Mouse (Mus musculus) kidney, postnatal 0 days (tissue): ENCODE results near the gene Gne. TPM values are rescaled to one million over a fixed set of nuclear protein-coding genes. Genes with fewer than 3 reads are reported as not detected.

Experiments used
- ATAC-seq: fragments of 200-750 bp; cut with Nextera tagmentation; replicated peaks from 2 replicates; pipeline ENCODE4 v1.8.0; 2017; ENCODE audit warnings: low read depth, moderate number of reproducible peaks, moderate TSS enrichment, moderate library complexity; ENCODE audit not compliant: low FRiP score
- DNase-seq: peaks from one replicate; pipeline ENCODE4 v3.0.0-alpha.2; 2016; ENCODE audit warnings: low spot score
- H3K27ac ChIP-seq: fragments of 300-500 bp; sonication (generic); 2 replicates; pipeline ENCODE4 v1.5.1; 2014; ENCODE audit warnings: mild to moderate bottlenecking
- H3K27me3 ChIP-seq: fragments of 300-500 bp; sonication (generic); 2 replicates; pipeline ENCODE4 v1.6.1; 2014; ENCODE audit warnings: low read length, mixed read lengths; ENCODE audit not compliant: insufficient read depth
- H3K36me3 ChIP-seq: fragments of 300-500 bp; sonication (generic); 2 replicates; pipeline ENCODE4 v1.6.1; 2014; ENCODE audit warnings: low read length, mixed read lengths; ENCODE audit not compliant: insufficient read depth
- H3K4me1 ChIP-seq: fragments of 300-500 bp; sonication (generic); replicated peaks from 2 replicates; pipeline ENCODE4 v1.6.1; 2014; ENCODE audit warnings: antibody characterized with exemption, low read length, mixed read lengths; ENCODE audit not compliant: insufficient read depth
- H3K4me2 ChIP-seq: fragments of 300-500 bp; sonication (generic); 2 replicates; pipeline ENCODE4 v1.6.1; 2014; ENCODE audit warnings: mild to moderate bottlenecking, low read length, moderate library complexity, mixed read lengths
- H3K4me3 ChIP-seq: fragments of 300-500 bp; sonication (generic); replicated peaks from 2 replicates; pipeline ENCODE4 v1.5.1; 2014; ENCODE audit warnings: low read depth, low read length
- H3K9ac ChIP-seq: fragments of 300-500 bp; sonication (generic); 2 replicates; pipeline ENCODE4 v1.6.1; 2014; ENCODE audit warnings: low read depth, low read length
- H3K9me3 ChIP-seq: fragments of 300-500 bp; sonication (generic); replicated peaks from 2 replicates; pipeline ENCODE4 v1.6.1; 2016; ENCODE audit warnings: low read length, inconsistent platforms, mixed read lengths
- CTCF ChIP-seq: IDR thresholded peaks from 2 replicates; pipeline ENCODE4 v1.5.1; 2016; ENCODE audit warnings: antibody characterized with exemption, low read depth, mild to moderate bottlenecking, moderate library complexity
- WGBS: fragments of 180-500 bp; shearing (Covaris S2); extraction: QIAGEN DNeasy Blood & Tissue Kit; methylation state at CpG from one replicate; pipeline ENCODE4 v1.1.7; 2014; 5-methylcytosine and 5-hydroxymethylcytosine counted together
- polyA plus RNA-seq: library from polyadenylated mRNA; unstranded; fragments of >200 nt; fragmentation: Nextera tagmentation; extraction: Ambion mirVana; gene quantifications from 2 replicates; pipeline ENCODE4 v1.2.1, GENCODE M21; 2015

Gene Gne
- polyA plus RNA-seq, 1 experiment from 2014 or later, result 21.2 TPM

DNA sequence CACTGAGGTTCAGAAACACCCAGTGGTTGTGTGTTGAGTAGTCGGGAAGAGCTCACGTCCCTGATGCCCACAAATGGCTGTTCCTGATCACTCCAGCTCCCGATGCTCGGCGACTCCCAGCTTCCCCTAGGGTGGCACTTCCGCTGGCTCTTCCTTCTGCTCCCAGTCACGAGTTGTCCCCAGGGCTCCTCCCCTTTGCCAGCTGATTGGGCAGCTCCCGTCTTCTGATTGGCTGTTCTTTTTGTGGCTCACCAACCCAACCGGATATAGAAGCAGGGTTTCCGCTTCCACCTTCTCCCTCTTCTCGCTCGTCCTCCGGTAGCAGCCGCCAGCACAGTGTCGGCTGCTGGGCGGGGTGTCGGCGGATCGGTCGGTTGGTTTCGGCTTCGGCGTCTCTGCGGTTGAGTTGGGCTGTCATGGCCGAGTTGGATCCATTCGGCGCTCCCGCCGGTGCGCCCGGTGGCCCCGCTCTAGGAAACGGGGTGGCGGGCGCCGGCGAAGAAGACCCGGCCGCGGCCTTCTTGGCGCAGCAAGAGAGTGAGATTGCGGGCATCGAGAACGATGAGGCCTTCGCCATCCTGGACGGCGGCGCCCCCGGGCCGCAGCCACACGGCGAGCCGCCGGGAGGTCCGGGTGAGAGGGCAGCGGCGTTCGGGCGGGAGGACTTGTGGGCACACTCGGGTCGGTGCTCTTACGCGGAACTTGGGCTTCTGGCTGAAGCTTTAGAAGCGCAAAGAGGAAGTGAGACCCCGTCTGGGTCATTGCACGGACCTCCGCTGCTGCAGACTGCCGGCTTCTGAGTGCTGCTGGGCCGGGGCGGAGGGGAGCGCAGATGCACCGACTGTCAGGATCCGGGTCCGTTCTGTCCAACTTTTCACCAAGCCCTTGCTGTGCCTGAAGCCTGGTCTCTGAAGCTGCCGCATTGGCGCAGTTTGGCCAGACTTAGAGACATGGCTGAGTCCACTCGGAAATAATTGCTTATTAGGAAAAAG is 71.3 kb downstream of the Gne start:
- ATAC-seq, result peak; percentile 96
- Histone ChIP-seq H3K9me3 (no peaks in the 10 kb centered on the region), H3K9ac (peak overlapping the region; percentile 95), H3K4me2 (peak overlapping the region; percentile 91), H3K27ac (peak overlapping the region; percentile 93), H3K4me3 (peak overlapping the region; percentile 99), H3K36me3 (no peaks in the 10 kb centered on the region), H3K4me1 (peaks cover 18% of the 10 kb centered on the region), H3K27me3 (no peaks in the 10 kb centered on the region)
- WGBS, result under 1% methylated on average over 77 of the region's 77 CpGs
- no peak for TF ChIP-seq CTCF
- peak; percentile 99 for DNase-seq

DNA sequence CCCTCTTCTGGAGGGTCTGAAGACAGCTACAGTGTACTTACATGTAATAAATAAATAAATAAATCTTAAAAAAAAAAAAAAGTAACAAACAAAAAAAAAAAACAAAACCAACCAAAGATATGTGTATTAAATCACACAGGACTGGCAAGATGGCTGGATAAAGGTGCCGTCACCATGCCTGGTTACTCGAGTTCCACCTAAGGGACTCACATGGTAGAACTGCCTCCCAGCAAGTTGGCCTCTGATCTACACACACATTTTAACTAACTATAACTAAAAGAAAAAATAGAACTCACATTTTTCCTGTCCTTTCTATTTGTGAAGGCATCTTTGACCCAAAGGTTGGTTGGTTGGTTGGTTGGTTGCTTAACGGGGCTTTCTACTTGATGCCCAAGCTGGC is 72.2 kb downstream of the Gne start:
- H3K27me3 ChIP-seq, result no peaks in the 10 kb centered on the region
- peak overlapping the region; percentile 46 for H3K9ac ChIP-seq
- WGBS, result 82% methylated on average over 3 of the region's 3 CpGs
- peaks cover 18% of the 10 kb centered on the region for H3K4me1 ChIP-seq
- H3K9me3 ChIP-seq, result no peaks in the 10 kb centered on the region
- no peak for TF ChIP-seq CTCF
- no peaks in the 10 kb centered on the region for H3K36me3 ChIP-seq
- ATAC-seq, result no peak
- H3K4me2 ChIP-seq, result peak overlapping the region; percentile 91
- DNase-seq, result no peak
- peak overlapping the region; percentile 99 for H3K4me3 ChIP-seq
- peak overlapping the region; percentile 93 for H3K27ac ChIP-seq

- Histone ChIP-seq H3K4me3 (no peak overlapping the region), H3K4me1 (peaks cover 18% of the 10 kb centered on the region), H3K27ac (no peak overlapping the region), H3K27me3 (no peaks in the 10 kb centered on the region), H3K9ac (no peak overlapping the region), H3K9me3 (no peaks in the 10 kb centered on the region), H3K4me2 (no peak overlapping the region), H3K36me3 (no peaks in the 10 kb centered on the region)
- no peak for ATAC-seq
- no peak for DNase-seq
- 50% methylated on average over 2 of the region's 2 CpGs for WGBS
- TF ChIP-seq CTCF, result no peak
Observed at GRCm38 (mm10) chr4:44010893-44011292, 73.1 kb downstream of the Gne start.

DNA sequence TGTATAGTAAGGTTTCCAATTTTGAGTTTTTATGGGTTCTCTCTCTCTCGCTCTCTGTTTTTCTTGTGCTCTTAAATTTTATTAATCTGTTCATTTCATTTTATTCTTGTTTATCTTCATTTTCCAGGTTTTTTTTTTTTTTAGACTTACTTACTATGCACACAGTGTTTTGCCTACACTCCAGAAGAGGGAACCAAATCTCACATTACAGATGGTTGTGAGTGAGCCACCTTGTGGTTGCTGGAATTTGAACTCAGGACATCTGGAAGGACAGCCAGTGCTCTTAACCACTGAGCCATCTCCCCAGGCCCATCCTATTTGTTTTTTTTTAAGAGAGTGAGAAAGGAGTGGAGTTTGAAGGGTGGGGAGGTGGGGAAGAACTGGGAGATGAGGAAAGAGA is 73.8 kb downstream of the Gne start:
- 93% methylated on average over 1 of the region's 1 CpGs for WGBS
- ATAC-seq (no peak), DNase-seq (no peak)
- no peak overlapping the region for H3K4me2 ChIP-seq
- peaks cover 14% of the 10 kb centered on the region; the same call in 1 of the 2 replicates for H3K4me1 ChIP-seq
- no peaks in the 10 kb centered on the region for H3K27me3 ChIP-seq
- TF ChIP-seq CTCF, result peak; percentile 37; the same call in 1 of the 2 replicates
- H3K4me3 ChIP-seq, result no peak overlapping the region
- H3K9me3 ChIP-seq, result no peaks in the 10 kb centered on the region
- H3K27ac ChIP-seq, result no peak overlapping the region
- no peaks in the 10 kb centered on the region for H3K36me3 ChIP-seq
- H3K9ac ChIP-seq, result no peak overlapping the region

GRCm38 (mm10) chr4:44004623-44005409 is 79.2 kb downstream of the Gne start:
- ATAC-seq, result no peak

GRCm38 (mm10) chr4:44004126-44004525 is 79.9 kb downstream of the Gne start, which contains the start of gene Clta:
Gene Clta (plus strand): TSS chr4:44004452.
- no peak within 1 kb of the TSS for H3K27ac ChIP-seq
- no peak within 1 kb of the TSS for H3K9ac ChIP-seq
- no peak within 1 kb of the TSS for H3K4me2 ChIP-seq
- ATAC-seq (no peak), DNase-seq (no peak)
- no peaks in the 10 kb centered on the region for H3K36me3 ChIP-seq
- no peaks in the 10 kb centered on the region for H3K27me3 ChIP-seq
- WGBS, result 90% methylated on average over 5 of the region's 5 CpGs
- H3K4me1 ChIP-seq, result no peaks in the 10 kb centered on the region
- no peak within 1 kb of the TSS for H3K4me3 ChIP-seq
- no peaks in the 10 kb centered on the region for H3K9me3 ChIP-seq
- no peak for TF ChIP-seq CTCF

More at GRCm38 (mm10) chr4:44004623-44005409, 79.2 kb downstream of the Gne start:
- Histone ChIP-seq H3K27ac (no peak overlapping the region), H3K9ac (no peak overlapping the region), H3K4me1 (no peaks in the 10 kb centered on the region), H3K9me3 (no peaks in the 10 kb centered on the region), H3K36me3 (no peaks in the 10 kb centered on the region), H3K27me3 (no peaks in the 10 kb centered on the region), H3K4me2 (no peak overlapping the region), H3K4me3 (no peak overlapping the region)
- WGBS, result 63% methylated on average over 3 of the region's 3 CpGs
- TF ChIP-seq CTCF, result no peak
- DNase-seq, result no peak
